Mouse (Mus musculus) cerebellum, adult (tissue): ENCODE results near the gene Abcc10.

ENCODE experiments used
- ATAC-seq: cut with Nextera tagmentation; 2 replicates; pipeline ENCODE4 v1.9.2; 2017; ENCODE audit warnings: mild to moderate bottlenecking, moderate library complexity, mixed read lengths; ENCODE audit not compliant: insufficient number of reproducible peaks, low FRiP score, low TSS enrichment

The Abcc10 gene

DNA sequence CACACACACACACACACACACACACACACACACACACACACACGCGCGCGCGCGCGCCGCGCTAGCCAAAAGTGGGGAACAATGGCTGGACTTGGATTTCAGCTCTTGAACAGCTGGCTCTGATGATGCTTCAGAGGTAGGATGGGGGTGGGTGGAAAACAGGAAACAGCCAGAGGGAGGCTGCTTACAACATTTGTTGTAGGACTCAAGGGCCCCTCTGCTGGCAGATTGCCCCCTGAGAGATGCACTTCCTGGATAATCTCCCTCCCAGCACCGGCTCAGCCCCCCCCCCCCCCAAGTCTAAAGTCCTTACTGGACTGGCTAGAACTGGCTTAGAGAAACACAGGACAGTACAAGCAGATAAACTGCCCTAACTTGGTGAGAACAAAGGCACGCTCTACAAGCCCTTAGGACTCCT lies 40.5 kb downstream of the Abcc10 start:
- ATAC-seq, result no peak

DNA sequence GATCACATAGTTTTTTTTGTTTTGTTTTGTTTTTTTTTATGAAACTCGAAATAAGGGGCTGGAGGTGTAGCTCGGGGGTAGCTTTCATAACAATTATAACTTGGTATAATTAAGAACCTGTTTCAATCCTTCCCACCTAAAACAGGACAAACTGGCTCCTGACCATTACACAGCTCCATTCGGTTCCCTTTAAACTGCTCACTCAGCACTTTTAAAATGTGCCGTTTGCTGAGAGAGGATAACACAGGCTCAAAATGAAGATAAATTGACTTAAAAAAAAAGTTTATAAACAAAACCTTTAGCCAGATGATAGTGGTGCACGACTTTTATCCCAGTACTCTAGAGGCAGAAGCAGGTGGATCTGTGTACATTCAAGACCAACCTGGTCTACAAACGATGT lies 42.7 kb downstream of the Abcc10 start:
- ATAC-seq, result no peak

DNA sequence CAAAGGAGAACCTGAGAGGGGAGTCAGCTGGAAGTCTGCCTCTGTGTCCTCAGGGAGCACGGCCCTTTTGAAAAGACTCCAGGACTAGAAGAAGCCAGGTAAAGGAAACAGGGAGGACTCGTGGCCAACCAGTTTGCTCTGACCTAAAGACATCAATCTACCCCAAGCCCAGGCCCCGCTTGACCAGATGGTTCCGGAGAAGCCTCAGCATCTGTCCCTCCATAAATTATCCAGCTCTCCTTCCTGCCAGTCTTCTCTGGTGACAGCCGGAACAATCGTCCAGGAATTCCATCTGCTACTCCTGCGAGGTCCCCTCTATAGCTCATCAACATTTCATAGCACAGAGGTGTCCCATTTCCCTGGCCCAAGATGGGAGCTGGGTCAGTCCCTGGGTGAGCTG lies 43.5 kb downstream of the Abcc10 start:
- no peak for ATAC-seq

DNA sequence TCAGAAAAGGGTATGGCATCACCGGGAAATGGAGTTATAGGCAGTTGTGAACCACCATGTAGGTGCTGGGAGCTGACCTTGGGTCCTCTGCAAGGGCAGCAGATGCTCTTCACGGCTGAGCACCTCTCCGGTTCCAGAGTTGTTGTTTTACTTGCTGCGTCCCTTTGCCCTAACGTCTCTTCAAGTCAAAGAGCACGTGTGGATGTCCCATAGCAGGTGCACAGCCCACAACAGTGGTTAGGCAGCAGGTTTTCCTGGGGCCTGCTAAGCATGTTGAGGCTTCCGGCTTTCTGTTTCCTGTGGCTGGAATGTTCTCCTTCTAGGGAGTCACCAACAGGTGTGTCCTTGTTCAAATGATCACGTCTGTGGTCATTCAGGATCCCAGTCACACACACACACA lies 44.2 kb downstream of the Abcc10 start:
- no peak for ATAC-seq

DNA sequence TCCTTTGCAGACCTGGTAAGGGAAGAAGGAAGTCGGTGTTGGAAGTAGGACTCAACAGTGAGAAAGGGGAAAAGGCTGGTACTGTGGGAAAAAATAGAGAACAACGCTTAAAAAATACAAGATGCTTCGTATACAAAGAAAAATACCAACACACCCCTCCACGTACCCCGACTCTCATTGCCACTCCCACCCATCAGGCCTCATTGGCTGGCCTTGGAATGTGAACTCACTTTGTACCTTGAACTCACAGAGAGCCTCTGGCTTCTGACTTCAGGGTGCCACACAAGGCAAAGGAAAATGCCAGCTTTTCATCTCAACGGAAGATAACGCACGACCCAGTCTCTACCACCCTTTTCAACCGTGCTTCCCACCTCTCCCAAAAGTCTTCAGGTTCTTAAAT lies 45.0 kb downstream of the Abcc10 start:
- ATAC-seq, result no peak

DNA sequence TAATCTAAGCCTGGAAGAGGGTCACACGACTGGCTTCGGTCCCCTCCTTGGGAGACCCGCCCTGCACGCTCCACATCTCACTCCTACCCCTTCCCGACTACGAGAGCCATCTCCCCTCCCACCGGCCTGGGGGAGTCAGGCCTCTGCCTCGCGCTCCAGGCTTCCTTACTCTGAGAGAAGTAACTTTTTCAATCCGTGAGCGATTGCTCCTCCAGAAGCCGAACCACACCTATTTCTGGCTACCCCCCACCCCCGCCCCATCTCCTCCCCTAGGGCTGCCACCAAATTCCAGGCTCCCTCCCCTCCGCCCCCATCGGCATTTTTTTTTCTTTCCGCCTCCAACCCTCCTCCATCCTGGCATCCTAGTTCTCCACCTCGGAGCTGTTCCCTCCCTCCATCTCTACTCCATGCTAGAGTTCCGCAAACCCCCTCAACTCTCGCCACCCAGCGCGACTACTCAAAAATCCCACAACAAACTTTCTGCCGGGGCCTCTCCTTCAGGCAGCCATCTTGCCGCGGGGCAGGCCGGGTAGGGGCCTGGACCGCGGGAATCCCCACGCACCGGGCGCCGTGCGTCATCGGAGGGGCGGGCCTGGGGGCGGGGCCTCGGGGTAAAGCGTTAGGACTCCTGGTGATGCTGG lies 45.5 kb downstream of the Abcc10 start, which contains the start of gene Tjap1:
Gene Tjap1 (minus strand): TSS at position 544 of the 641 bp plus-strand sequence.
- peak; percentile 82 for ATAC-seq

DNA sequence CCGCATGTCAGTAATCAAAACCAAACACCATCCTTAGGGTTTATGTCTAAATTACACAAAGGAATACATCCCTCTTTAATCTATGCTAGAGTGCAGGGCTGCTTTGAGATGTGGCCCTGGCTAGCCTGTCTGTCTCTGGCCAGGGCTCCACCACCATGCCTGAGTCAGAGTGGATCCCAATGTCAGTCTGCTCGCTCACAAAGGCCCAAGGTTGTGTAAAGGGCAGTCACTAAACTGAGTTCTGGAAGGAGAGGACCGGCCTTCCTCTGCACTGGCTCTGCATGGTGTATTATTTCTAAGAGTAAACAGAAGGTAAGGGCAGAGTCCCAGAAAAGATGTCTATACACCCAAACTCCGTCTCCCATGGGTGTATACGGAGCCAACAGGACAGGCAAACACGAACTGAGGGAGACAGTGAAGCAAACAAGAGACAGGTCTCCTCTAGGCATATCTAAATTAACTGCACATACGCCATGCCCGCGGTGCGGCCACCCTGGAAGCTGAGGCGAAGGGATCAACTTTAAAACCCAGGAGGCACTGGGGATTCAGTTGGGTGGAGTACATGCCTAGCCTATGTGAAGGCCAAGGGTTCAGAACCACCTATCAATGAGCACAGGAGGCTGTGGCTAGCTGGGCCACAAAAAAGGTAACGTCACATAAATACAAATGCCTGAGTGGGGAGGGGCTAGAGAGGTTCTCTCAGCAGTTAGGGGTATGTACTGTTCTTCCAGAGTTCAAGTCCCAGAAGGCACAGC lies 50.0 kb downstream of the Abcc10 start:
- no peak for ATAC-seq

DNA sequence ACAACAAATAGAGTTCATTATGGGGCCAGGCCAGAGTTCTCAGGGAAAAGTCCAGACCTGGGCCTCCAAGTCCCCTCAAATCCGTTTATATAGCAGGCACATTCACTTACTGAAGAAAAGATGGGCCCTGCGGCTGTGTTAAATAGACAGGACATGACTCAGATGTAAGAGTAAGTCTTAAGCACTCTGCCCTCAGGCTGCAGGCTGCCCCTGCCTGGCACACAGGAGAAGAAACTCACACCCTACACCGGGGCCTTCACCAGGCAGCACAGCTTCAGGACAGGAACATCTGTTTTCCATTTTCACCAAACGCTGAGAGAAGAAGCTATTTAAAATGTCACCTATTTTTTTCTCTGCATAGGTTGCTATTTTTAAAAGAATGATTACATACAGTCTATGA lies 50.6 kb downstream of the Abcc10 start:
- no peak for ATAC-seq

DNA sequence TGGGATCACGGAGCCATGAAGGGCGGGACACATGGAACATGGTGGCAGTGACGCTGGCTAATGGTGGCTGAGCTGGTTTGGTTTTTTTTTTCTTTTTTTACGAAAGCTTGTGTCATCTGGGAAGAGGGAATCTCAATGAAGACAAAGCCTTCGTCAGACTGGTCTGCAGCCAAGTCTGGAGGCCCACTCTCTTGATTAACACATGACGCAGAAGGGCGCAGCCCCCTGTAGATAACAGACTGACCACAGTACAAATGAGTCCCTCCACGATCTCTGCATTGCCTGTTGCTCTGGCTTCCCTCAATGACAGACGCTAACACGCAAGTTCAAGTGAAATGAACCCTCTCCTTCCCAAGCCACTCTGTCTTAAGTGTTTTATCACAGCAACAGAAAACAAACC lies 52.6 kb downstream of the Abcc10 start:
- no peak for ATAC-seq

DNA sequence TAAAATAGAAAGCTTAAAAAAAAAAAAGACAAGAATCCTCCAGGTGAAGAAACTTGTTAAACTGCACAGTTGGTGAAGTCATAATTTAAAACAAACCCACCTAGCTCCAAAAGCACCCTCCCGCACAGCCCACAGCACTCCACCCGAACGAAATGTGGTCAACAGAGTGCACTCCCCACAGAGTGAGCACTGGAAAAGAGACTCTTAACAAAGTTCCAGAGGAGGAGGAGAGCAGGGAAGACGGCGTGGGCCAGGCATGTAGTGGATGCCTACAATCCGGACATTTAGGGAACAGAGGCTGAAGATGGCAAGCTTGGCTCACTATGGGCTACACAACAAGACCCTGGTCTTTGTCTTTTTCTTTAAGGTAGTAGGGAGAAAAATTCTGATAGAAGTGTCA lies 53.1 kb downstream of the Abcc10 start:
- ATAC-seq, result no peak

DNA sequence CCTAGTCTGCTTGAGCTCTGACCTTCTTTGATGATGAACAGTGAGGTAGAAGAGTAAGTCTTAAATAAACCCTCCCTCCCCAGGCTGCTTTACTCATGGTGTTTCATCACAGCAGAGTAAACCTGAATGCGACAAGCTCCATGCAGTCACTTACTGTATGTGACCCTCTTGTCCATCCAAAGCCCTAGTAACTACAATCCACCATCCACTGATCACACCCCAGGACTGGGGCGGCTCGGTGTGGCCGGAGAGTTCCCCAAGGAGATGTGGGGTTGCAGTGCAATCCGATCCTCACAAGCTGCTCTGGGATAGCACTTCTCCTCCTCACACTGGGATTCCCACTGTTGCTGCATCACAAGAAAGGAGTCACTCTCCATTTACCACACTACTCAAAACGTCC lies 53.7 kb downstream of the Abcc10 start:
- ATAC-seq, result no peak

DNA sequence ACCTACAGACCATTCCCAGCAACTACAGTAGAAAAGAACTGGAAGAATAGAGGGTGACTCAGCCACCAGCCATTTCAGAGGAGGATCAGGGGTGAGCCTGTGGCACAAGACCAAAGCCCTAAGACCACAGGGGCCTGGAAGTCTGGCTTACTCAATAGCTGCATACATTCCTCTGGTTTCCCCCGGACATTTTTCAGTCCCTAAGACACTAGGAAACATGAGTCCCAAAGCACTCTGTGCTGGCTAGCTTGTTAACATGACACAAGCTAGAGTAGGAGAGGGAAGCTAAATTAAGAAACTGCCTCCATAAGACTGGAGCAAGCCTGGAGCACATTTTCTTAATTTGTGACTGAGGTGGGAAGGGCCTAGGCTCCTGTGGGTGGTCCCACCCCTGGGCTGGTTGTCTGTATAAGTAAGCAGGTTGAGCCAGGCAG lies 54.3 kb downstream of the Abcc10 start:
- ATAC-seq, result no peak

DNA sequence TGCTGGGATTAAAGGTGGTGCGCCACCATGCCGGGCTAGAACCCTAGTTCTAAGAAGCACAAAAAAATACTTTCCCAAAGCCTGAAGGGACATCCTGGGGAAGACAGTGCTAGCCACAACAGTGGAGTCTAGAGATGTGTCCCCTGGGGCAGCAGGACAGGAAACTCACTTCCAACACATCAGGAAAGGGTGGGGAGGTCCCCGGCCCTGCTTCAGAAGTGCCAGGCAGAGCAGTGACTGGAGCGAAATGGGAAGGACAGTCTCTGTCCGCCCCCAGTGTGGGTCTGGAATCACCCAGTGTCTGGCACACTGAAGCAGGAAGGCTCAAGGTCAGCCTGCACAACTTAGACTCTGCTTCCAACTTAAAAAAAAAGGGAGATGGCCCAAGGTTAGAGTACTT lies 55.5 kb downstream of the Abcc10 start:
- no peak for ATAC-seq

DNA sequence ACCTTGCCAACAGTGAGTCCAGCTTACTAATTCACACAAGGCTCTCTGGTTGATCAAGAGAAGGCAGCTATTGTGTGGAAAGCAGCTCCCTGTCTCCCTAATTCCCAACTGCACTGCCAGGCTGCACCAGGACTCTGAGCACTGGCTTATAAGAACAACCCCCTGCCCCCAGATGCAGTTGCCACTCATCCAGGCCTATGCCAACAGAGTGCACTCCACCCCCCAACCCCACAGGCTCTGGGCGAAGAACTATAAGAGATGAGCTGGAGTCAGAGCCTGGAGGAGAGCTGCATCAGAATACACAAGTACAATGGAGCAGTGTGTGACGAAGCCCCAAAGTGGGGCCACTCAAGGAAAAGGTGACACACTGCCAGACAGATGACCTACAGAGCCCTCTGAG lies 56.1 kb downstream of the Abcc10 start:
- no peak for ATAC-seq

DNA sequence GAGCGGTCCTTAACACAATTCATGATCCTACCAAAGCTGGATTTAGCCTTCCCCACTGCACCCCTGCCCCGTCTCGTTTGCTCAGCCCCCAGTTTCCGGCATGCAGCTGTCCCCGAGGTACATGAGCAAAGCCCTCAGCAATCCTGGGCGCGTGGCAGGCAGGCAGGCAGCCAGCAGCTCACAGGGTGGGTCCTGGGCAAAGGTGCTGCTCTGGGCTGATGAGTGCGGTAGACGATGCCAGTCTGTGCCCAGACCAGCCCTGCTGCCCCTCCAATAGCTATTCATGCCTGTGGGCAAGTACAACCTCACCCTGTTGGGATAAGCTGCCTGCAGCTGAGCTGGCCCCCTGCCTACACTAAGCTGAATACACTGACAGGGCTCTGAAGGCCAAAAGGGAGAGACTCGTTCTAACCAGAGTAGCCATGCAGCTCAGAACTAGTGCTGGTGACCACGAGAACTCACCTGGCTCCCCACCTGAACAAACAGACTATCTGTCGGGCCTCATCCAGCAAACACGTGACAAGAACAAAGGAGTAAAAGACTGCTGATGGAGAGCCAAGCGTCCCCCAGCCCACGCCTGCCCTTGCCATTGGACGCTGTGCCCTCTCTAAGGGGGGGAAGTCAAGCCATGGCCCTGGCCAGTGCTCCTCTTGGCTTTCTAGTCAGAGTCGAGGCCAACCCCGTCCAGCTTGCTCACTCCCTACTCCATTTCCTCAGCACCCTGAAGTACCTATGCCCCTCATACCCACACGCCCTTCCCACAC lies 58.2 kb downstream of the Abcc10 start:
- ATAC-seq, result no peak

DNA sequence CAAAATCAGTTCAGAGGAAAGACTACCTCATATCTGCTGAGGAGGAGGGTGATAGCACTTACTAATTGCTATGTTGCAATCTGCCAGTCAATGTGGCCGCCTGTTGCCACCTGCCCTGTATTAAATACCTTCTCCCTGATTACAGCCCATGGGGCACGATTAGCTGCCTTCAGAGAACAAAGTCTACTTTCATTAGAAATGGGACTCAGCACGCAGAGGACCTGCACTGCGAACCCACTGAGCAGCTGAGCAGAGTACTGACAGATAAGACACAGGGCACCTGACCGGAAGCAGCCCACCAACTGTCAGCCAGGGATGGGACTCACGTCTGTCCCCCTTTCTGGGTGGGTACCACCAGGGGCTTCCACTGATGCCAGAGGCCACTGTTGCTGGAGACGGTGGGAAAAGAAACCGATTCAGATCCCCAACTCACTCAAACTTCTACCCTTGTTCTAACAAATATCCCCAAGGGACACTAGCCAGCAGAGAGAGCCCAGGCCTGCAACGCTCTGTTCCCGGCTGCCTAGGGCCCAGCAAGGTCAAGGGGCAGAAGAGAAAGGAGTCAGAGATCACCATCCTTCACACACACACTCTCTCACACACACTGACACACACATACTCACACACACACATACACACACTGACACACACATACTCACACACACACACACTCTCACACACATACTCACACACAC lies 60.0 kb downstream of the Abcc10 start:
- ATAC-seq, result no peak

DNA sequence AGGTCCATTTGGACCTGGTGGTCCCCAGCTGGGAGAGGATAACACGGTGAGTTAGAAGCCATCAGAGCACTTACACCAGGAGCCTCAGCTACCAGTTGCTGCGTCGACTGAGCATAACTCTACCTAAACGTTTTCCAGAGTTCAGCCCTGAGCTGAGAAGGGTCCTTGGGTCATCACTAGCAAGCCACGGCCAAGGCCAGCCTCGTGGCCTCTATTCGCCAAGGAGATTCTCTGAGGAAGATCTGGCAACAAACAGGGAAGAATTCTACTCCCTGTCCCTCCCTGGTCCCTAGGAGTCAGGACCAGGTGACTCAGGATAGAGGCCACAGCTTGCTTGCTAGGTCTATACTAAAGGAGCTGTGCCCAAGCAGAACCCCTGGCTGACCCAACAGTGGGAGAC lies 60.6 kb downstream of the Abcc10 start:
- no peak for ATAC-seq

DNA sequence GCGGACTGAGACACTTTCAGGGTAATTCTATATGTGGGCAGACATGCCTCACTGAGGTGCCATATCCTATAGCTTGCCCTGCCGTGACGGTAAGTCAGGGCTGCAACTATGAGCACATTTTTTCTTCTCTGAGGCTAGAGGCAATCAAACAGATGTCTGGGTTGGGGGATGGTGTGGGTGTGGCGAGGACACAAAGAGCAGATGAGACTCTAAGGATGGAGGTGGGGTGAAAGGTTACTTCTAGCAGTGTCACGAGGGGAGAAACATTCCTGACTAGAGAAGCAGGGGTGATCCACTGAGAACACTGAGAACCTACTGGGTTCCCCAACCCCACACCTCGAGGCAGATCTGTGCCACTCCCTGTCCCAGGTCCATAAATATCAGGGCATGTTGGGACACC lies 61.2 kb downstream of the Abcc10 start:
- no peak for ATAC-seq

DNA sequence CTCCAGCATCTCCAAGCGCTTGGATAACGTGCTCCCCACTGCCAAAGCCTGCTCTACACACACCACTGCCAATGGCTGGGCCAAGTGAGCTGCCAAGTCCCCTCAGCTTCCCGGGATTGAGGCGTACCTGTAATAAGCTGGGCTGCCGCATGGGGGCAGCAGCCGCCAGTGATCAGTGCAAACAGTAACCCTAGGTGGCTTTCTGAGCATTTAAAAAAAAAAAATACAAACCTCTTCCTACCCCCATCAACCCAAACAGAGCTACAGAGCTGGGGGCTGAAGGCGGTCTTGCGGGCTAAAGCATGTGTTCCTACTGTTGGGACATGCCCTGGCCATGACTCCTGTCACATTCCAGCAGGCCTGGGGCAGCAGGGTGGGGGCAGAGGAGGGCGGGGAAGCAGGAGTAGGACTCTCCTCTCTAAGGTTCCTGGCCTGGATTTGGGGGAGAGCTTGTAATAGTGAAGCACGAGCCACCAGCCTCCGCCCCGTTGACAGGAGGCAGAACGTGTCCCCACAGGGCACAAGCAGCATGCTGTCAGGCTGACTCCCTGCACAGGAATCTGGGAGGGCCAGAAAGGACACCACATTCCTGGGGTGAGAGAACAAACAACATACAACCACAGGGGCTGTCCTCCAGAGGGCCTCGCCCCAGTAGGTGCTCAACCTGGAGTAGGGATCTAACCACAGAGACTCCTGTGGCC lies 62.1 kb downstream of the Abcc10 start:
- peak; percentile 72 for ATAC-seq

DNA sequence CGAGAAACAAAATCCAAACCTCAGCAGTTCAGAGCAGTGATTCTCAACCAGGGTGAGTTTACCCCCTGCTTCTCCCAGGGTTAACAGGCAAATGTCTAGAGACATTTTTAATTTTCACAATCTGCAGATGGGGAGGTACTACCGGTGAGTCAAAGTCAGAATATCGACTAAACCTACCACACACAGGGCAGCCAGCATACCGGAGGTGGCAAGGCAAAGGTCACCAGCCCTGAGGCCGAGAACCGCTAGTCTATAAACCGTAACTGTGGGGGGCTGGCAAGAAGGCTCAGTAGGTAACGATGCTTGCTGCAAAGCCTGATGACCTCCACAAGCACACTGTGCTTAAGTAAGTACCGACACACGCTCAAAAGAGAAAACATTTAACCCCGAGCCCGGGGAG lies 62.6 kb downstream of the Abcc10 start:
- ATAC-seq, result no peak
